Mouse (Mus musculus): ENCODE measurements at regions not wholly inside any gene's neighbourhood (a gene's known extent, or its start where the extent isn't known, plus 50 kb on each side); places are given as distances from the start of the nearest gene placed in this dataset.

GRCm38 (mm10) chr13:73033055-73033454, 227.2 kb upstream of the Irx4 start:
- peak; percentile 8 for DNase-seq (ENCODE audit: extremely low read depth)
- Histone ChIP-seq H3K4me1 (ENCODE audit: control insufficient read depth in 1 of 2, insufficient read depth in 2 of 2) (no peaks in the 10 kb centered on the region), H3K27me3 (replicated peaks) (no peaks in the 10 kb centered on the region), H3K79me2 (replicated peaks; ENCODE audit: control insufficient read depth, extremely low read depth, insufficient read depth, poor library complexity, severe bottlenecking) (no peaks in the 10 kb centered on the region), H3K4me2 (ENCODE audit: insufficient read depth, low read depth, poor library complexity, severe bottlenecking) (no peak overlapping the region), H3K27ac (ENCODE audit: insufficient read depth, low read depth) (no peak overlapping the region), H3K4me3 (replicated peaks in 1 of 3; ENCODE audit: low read depth in 2 of 3, low read length in 2 of 3, poor library complexity in 1 of 3) (no peak overlapping the region), H3K9ac (ENCODE audit: insufficient read depth, low read depth) (no peak overlapping the region), H3K9me3 (replicated peaks; ENCODE audit: low read length) (peaks cover 53% of the 10 kb centered on the region), H3K36me3 (replicated peaks in 1 of 2; ENCODE audit: control insufficient read depth in 1 of 2, insufficient read depth in 1 of 2, low read length in 1 of 2) (no peaks in the 10 kb centered on the region)
- dilution Hi-C loops (cut with MboI; ENCODE audit: extremely low pct_ligation_motif_present, extremely low pct_unique_long_range_greater_than_20kb, low sequenced_read_pairs): no loop called here
- no peak for TF ChIP-seq ZMIZ1 (IDR thresholded peaks at IDR 0.05; ENCODE audit: low read depth, low read length)
- peak; percentile 21 for TF ChIP-seq RAD21 (IDR thresholded peaks at IDR 0.05; ENCODE audit: low read depth, low read length)
- TF ChIP-seq MAFK (IDR thresholded peaks at IDR 0.05; ENCODE audit: insufficient replicate concordance, low read length): no peak
- TF ChIP-seq CTCF (conservative IDR thresholded peaks at IDR 0.05 in 1 of 2, IDR thresholded peaks at IDR 0.05 in 1 of 2; ENCODE audit: low read depth in 2 of 2, low read length in 2 of 2): peak in 1 of 2 experiments; percentile 43; a peak in 2 of 4 replicates
- TF ChIP-seq SMC3 (IDR thresholded peaks at IDR 0.05; ENCODE audit: low read depth, low read length): peak; percentile 40
- TF ChIP-seq GABPA (IDR thresholded peaks at IDR 0.05; ENCODE audit: insufficient replicate concordance, low read depth, low read length): no peak
- TF ChIP-seq NRF1 (IDR thresholded peaks at IDR 0.05; ENCODE audit: low read depth, low read length): no peak
- no peak for TF ChIP-seq MEF2A (IDR thresholded peaks at IDR 0.05; ENCODE audit: borderline replicate concordance, low read depth, low read length)
- in situ Hi-C loops (cut with MboI; ENCODE audit: low pct_ligation_motif_present, low pct_unique_long_range_greater_than_20kb, low sequenced_read_pairs): loop anchor here (25.0 kb wide), 1 partner anchor 1571 kb away; no protein-coding TSS in a partner anchor

- Histone ChIP-seq H3K4me2 (ENCODE audit: insufficient read depth, low read depth, poor library complexity, severe bottlenecking) (no peak overlapping the region), H3K9me3 (replicated peaks; ENCODE audit: low read length) (peaks cover 63% of the 10 kb centered on the region), H3K9ac (ENCODE audit: insufficient read depth, low read depth) (no peak overlapping the region), H3K36me3 (replicated peaks in 1 of 2; ENCODE audit: control insufficient read depth in 1 of 2, insufficient read depth in 1 of 2, low read length in 1 of 2) (no peaks in the 10 kb centered on the region), H3K27ac (ENCODE audit: insufficient read depth, low read depth) (no peak overlapping the region), H3K4me1 (ENCODE audit: control insufficient read depth in 1 of 2, insufficient read depth in 2 of 2) (no peaks in the 10 kb centered on the region), H3K79me2 (replicated peaks; ENCODE audit: control insufficient read depth, extremely low read depth, insufficient read depth, poor library complexity, severe bottlenecking) (no peaks in the 10 kb centered on the region), H3K27me3 (replicated peaks) (no peaks in the 10 kb centered on the region), H3K4me3 (replicated peaks in 1 of 3; ENCODE audit: low read depth in 2 of 3, low read length in 2 of 3, poor library complexity in 1 of 3) (no peak overlapping the region)
- in situ Hi-C loops (cut with MboI; ENCODE audit: low pct_ligation_motif_present, low pct_unique_long_range_greater_than_20kb, low sequenced_read_pairs) (loop anchor here (25.0 kb wide), 1 partner anchor 1572 kb away; no protein-coding TSS in a partner anchor), dilution Hi-C loops (cut with MboI; ENCODE audit: extremely low pct_ligation_motif_present, extremely low pct_unique_long_range_greater_than_20kb, low sequenced_read_pairs) (no loop called here)
- no peak for TF ChIP-seq SIN3A (IDR thresholded peaks at IDR 0.05; ENCODE audit: low read length)
- no peak for TF ChIP-seq ZMIZ1 (IDR thresholded peaks at IDR 0.05; ENCODE audit: low read depth, low read length)
- no peak for TF ChIP-seq UBTF (IDR thresholded peaks at IDR 0.05; ENCODE audit: low read depth, low read length)
- TF ChIP-seq HCFC1 (IDR thresholded peaks at IDR 0.05; ENCODE audit: low read depth, low read length): no peak
- no peak for TF ChIP-seq SMC3 (IDR thresholded peaks at IDR 0.05; ENCODE audit: low read depth, low read length)
- DNase-seq (ENCODE audit: extremely low read depth): no peak
Observed at GRCm38 (mm10) chr13:73034065-73034831, 226.0 kb upstream of the Irx4 start.

GRCm38 (mm10) chr13:73034886-73035285, 225.4 kb upstream of the Irx4 start:
- no peak for DNase-seq (ENCODE audit: extremely low read depth)
- Histone ChIP-seq H3K9me3 (replicated peaks; ENCODE audit: low read length) (peaks cover 65% of the 10 kb centered on the region), H3K4me2 (ENCODE audit: insufficient read depth, low read depth, poor library complexity, severe bottlenecking) (no peak overlapping the region), H3K9ac (ENCODE audit: insufficient read depth, low read depth) (no peak overlapping the region), H3K27ac (ENCODE audit: insufficient read depth, low read depth) (no peak overlapping the region), H3K4me1 (ENCODE audit: control insufficient read depth in 1 of 2, insufficient read depth in 2 of 2) (no peaks in the 10 kb centered on the region), H3K27me3 (replicated peaks) (no peaks in the 10 kb centered on the region), H3K4me3 (replicated peaks in 1 of 3; ENCODE audit: low read depth in 2 of 3, low read length in 2 of 3, poor library complexity in 1 of 3) (no peak overlapping the region), H3K79me2 (replicated peaks; ENCODE audit: control insufficient read depth, extremely low read depth, insufficient read depth, poor library complexity, severe bottlenecking) (no peaks in the 10 kb centered on the region), H3K36me3 (replicated peaks in 1 of 2; ENCODE audit: control insufficient read depth in 1 of 2, insufficient read depth in 1 of 2, low read length in 1 of 2) (no peaks in the 10 kb centered on the region)
- no peak for TF ChIP-seq ZKSCAN1 (IDR thresholded peaks at IDR 0.05; ENCODE audit: borderline replicate concordance, low read depth, low read length)
- no peak for TF ChIP-seq SMC3 (IDR thresholded peaks at IDR 0.05; ENCODE audit: low read depth, low read length)
- TF ChIP-seq ZC3H11A (IDR thresholded peaks at IDR 0.05; ENCODE audit: low read depth, low read length): no peak
- no peak for TF ChIP-seq MAX (IDR thresholded peaks at IDR 0.05; ENCODE audit: low read length)
- TF ChIP-seq SIN3A (IDR thresholded peaks at IDR 0.05; ENCODE audit: low read length): no peak
- TF ChIP-seq USF1 (IDR thresholded peaks at IDR 0.05; ENCODE audit: low read depth, low read length): no peak
- no peak for TF ChIP-seq POLR2AphosphoS2 (IDR thresholded peaks at IDR 0.05; ENCODE audit: low read depth, low read length)
- no peak for TF ChIP-seq USF2 (conservative IDR thresholded peaks at IDR 0.05; ENCODE audit: low read depth, low read length)
- no peak for TF ChIP-seq IRF4 (IDR thresholded peaks at IDR 0.05; ENCODE audit: low read depth, low read length)
- no peak for TF ChIP-seq CHD1 (IDR thresholded peaks at IDR 0.05; ENCODE audit: low read depth, low read length)
- no peak for TF ChIP-seq MXI1 (IDR thresholded peaks at IDR 0.05; ENCODE audit: low read depth, low read length)
- no peak for TF ChIP-seq POLR2A (IDR thresholded peaks at IDR 0.05; ENCODE audit: low read depth, low read length)
- dilution Hi-C loops (cut with MboI; ENCODE audit: extremely low pct_ligation_motif_present, extremely low pct_unique_long_range_greater_than_20kb, low sequenced_read_pairs) (no loop called here), in situ Hi-C loops (cut with MboI; ENCODE audit: low pct_ligation_motif_present, low pct_unique_long_range_greater_than_20kb, low sequenced_read_pairs) (loop anchor here (25.0 kb wide), 1 partner anchor 1573 kb away; no protein-coding TSS in a partner anchor)

Measured in CH12.LX (cell line).